8 mouse cellular contexts compared by ENCODE assay signal in the genomic region with DNA sequence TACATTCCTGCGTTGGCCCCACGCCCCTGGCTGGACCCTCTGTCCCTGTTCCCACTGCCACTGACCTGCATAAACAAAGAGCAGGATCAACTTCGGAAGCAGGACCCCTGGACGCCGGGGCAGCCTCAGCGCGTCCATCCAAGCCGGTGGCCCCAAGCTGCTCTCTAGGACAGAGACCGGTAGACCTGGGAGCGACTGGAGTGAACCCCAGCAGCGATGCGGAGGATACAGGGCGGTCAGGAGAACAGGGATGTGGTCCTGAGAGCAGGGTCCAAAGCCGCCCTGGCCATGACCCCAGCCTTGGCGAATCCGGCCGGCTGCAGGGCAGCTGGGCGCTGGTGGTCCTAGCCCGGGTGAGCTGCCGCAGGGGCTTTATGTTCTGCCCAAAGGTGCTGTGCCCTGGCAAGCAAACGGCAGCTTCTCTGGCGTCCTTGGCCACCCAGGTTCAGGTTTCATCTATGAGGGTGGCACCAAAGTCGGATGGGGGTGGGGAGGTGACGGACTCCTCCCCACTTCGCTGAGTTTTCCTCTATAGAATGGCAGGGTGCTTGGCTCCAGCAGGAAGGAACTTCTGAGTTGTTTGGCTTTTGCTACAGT. TPM values are rescaled to one million over a fixed set of nuclear protein-coding genes. Genes with fewer than 3 reads are reported as not detected.
DNase-seq lines count a peak whose midpoint lies in the region; ATAC-seq and TF ChIP-seq lines count a peak whose summit lies in the region.

No protein-coding gene starts in this region.

- H3K9me3 ChIP-seq in forebrain, embryonic 15.5 days: no peaks in the 10 kb centered on the region
- no peaks in the 10 kb centered on the region for H3K9me3 ChIP-seq in hindbrain, embryonic 15.5 days
- H3K9me3 ChIP-seq in liver, embryonic 13.5 days (replicated peaks): no peaks in the 10 kb centered on the region
- H3K9me3 ChIP-seq in neural tube, embryonic 12.5 days: no peaks in the 10 kb centered on the region

- no peaks in the 10 kb centered on the region for H3K27me3 ChIP-seq in thymus, adult 2 months (ENCODE audit: control insufficient read depth, insufficient read depth, low read length)
- no peaks in the 10 kb centered on the region for H3K27me3 ChIP-seq in forebrain, embryonic 15.5 days
- no peaks in the 10 kb centered on the region for H3K27me3 ChIP-seq in hindbrain, embryonic 15.5 days
- H3K27me3 ChIP-seq in liver, embryonic 13.5 days: no peaks in the 10 kb centered on the region
- H3K27me3 ChIP-seq in neural tube, embryonic 12.5 days (replicated peaks): no peaks in the 10 kb centered on the region

- no peak overlapping the region for H3K27ac ChIP-seq in thymus, adult 2 months (ENCODE audit: control insufficient read depth, insufficient read depth, low read length)
- H3K27ac ChIP-seq in forebrain, embryonic 15.5 days (replicated peaks): no peak overlapping the region
- 0 out of 2 replicates have a peak overlapping the region, but pooled peaks have one; percentile 21 for H3K27ac ChIP-seq in hindbrain, embryonic 15.5 days (replicated peaks)
- H3K27ac ChIP-seq in liver, embryonic 13.5 days: no peak overlapping the region
- no peak overlapping the region for H3K27ac ChIP-seq in neural tube, embryonic 12.5 days

- no peak for TF ChIP-seq CTCF in thymus, adult 2 months (IDR thresholded peaks at IDR 0.05; ENCODE audit: borderline replicate concordance, control insufficient read depth, extremely low read depth, insufficient read depth, low read length, poor library complexity)

- H3K4me1 ChIP-seq in thymus, adult 2 months (replicated peaks; ENCODE audit: control insufficient read depth, insufficient read depth, low read length): no peaks in the 10 kb centered on the region
- peaks cover 13% of the 10 kb centered on the region for H3K4me1 ChIP-seq in forebrain, embryonic 15.5 days
- H3K4me1 ChIP-seq in hindbrain, embryonic 15.5 days (replicated peaks): peaks cover 7% of the 10 kb centered on the region
- no peaks in the 10 kb centered on the region for H3K4me1 ChIP-seq in liver, embryonic 13.5 days (replicated peaks)
- peaks cover 6% of the 10 kb centered on the region; the same call in 1 of the 2 replicates for H3K4me1 ChIP-seq in neural tube, embryonic 12.5 days

- peak overlapping the region; percentile 53 for H3K4me2 ChIP-seq in forebrain, embryonic 15.5 days (replicated peaks)
- H3K4me2 ChIP-seq in hindbrain, embryonic 15.5 days: peak overlapping the region; percentile 57
- peak overlapping the region; percentile 58 for H3K4me2 ChIP-seq in liver, embryonic 13.5 days
- peak overlapping the region; percentile 66 for H3K4me2 ChIP-seq in neural tube, embryonic 12.5 days (replicated peaks)

- no peak for TF ChIP-seq POLR2A in thymus, adult 2 months (IDR thresholded peaks at IDR 0.05; ENCODE audit: control insufficient read depth, extremely low read depth, insufficient read depth, low read length, poor library complexity)

- DNase-seq in thymus, adult 2 months: no peak
- DNase-seq in thymus, postnatal 36 days: no peak
- no peak for DNase-seq in liver, embryonic 13.5 days
- DNase-seq in T-cell, adult 2 months (ENCODE audit: low spot score): no peak
- DNase-seq in frontal cortex, postnatal 36 days (ENCODE audit: low spot score in 2 of 2): no peak

- H3K36me3 ChIP-seq in thymus, adult 2 months (ENCODE audit: control insufficient read depth, insufficient read depth, low read length): no peaks in the 10 kb centered on the region
- no peaks in the 10 kb centered on the region for H3K36me3 ChIP-seq in forebrain, embryonic 15.5 days
- no peaks in the 10 kb centered on the region for H3K36me3 ChIP-seq in hindbrain, embryonic 15.5 days
- H3K36me3 ChIP-seq in liver, embryonic 13.5 days: no peaks in the 10 kb centered on the region
- H3K36me3 ChIP-seq in neural tube, embryonic 12.5 days: no peaks in the 10 kb centered on the region

- ATAC-seq in forebrain, embryonic 15.5 days (replicated peaks): peak; percentile 51
- peak; percentile 71 for ATAC-seq in hindbrain, embryonic 15.5 days (ENCODE audit: low FRiP score, low read depth)
- no peak for ATAC-seq in liver, embryonic 13.5 days (ENCODE audit: low read depth)
- peak; percentile 76 for ATAC-seq in neural tube, embryonic 12.5 days (ENCODE audit: low FRiP score, low read depth)

- WGBS in thymus, adult 2 months: 7% methylated on average over 25 of the region's 25 CpGs
- 2% methylated on average over 25 of the region's 25 CpGs for WGBS in forebrain, embryonic 15.5 days
- WGBS in hindbrain, embryonic 15.5 days: 2% methylated on average over 25 of the region's 25 CpGs
- 4% methylated on average over 25 of the region's 25 CpGs for WGBS in liver, embryonic 13.5 days (ENCODE audit: insufficient replicate concordance)
- WGBS in neural tube, embryonic 12.5 days: 2% methylated on average over 25 of the region's 25 CpGs

- H3K9ac ChIP-seq in forebrain, embryonic 15.5 days (replicated peaks): peak overlapping the region; percentile 41
- peak overlapping the region; percentile 31; the same call in 1 of the 2 replicates for H3K9ac ChIP-seq in hindbrain, embryonic 15.5 days
- H3K9ac ChIP-seq in liver, embryonic 13.5 days: peak overlapping the region; percentile 13; the same call in 1 of the 2 replicates
- peak overlapping the region; percentile 51 for H3K9ac ChIP-seq in neural tube, embryonic 12.5 days

- peak overlapping the region; percentile 6; the same call in 1 of the 2 replicates for H3K4me3 ChIP-seq in thymus, adult 2 months (ENCODE audit: control insufficient read depth, insufficient read depth, low read length)
- H3K4me3 ChIP-seq in forebrain, embryonic 15.5 days: peak overlapping the region; percentile 32
- H3K4me3 ChIP-seq in hindbrain, embryonic 15.5 days: peak overlapping the region; percentile 36
- H3K4me3 ChIP-seq in liver, embryonic 13.5 days (replicated peaks): peak overlapping the region; percentile 43
- H3K4me3 ChIP-seq in neural tube, embryonic 12.5 days: peak overlapping the region; percentile 36

RNA-seq across cellular contexts. Expression of a gene that starts 3.1 kb away (rescaled TPM):
- polyA plus RNA-seq in thymus, adult 2 months (2012; rRNA removed): 1.5 and 2.6 TPM in 2 replicates
- 2.0 and 2.6 TPM in 2 replicates for polyA plus RNA-seq in forebrain, embryonic 15.5 days (2015; fragmentation: Nextera tagmentation; extraction: Ambion mirVana)
- 2.5 and 2.6 TPM in 2 replicates for polyA plus RNA-seq in hindbrain, embryonic 15.5 days (2015; fragmentation: Nextera tagmentation; extraction: Ambion mirVana)
- polyA plus RNA-seq in liver, embryonic 13.5 days (2015; fragmentation: Nextera tagmentation; extraction: Ambion mirVana): 0.53 and 0.59 TPM in 2 replicates
- polyA plus RNA-seq in neural tube, embryonic 12.5 days (2016; fragmentation: Nextera tagmentation; extraction: Ambion mirVana): 3.7 TPM in 2 replicates
